Mouse (Mus musculus): ENCODE measurements around the gene Fbxo34.

The Fbxo34 gene

DNA sequence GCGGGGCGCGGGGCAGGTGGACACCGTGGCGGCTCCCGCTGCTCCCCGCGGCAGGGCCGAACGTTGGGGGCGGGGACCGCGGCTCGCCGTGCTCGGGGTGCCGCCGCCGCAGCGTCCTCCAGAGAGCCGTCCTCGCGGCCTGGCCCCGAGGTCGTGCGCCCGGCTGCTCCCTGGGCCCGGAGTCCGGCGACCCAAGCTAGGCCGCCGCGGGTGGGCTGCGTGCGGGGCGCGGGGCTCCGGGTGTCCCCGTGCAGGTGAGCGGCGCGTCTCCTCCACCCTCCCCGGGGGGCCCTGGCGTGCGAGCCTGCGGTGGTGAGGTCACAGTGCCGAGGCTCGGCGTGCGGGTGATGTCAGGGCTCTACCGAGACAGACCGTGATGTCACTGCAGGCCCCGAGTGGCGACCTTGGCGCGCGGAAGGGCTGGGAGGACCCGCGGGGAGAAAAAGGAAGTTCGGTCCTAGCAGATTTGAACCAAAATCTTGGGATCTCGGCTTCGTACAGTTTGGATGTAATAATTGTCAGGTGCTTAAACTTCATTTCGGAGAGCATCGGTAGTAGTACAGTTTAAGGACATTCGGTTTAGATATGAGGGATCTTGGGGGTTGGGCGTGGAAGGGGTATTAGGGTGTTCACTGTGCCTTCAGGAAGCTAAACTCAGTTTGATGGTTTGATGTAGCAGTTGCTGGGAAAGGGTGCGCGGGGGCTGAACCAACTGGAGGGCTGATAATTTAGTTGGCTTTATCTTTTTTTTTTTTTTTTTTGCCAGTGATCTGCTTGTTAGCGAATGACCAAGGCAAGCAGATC lies 22.7 kb downstream of the Fbxo34 start:
- peak; percentile 72 for DNase-seq (ENCODE audit: low spot score)

DNA sequence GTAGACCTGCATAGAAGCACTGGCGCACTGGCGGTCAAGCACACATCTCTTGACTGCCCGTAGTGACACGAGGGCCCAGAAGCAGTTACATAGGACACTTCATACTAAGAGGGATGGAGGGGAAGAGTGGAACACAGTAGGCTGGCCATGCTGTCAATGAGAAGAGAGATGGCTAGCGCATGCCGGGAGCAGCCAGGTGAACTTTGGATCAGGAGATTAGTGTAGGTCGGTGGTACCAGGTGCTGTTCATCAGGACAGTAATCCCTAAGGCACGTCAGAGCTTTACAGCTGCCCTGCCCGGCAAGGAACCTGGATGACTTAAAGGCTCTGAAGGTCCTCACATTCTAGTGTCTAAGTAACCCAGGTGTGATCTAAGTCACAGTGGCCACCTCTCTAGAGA lies 23.7 kb downstream of the Fbxo34 start:
- DNase-seq (ENCODE audit: low spot score) = no peak

- DNase-seq (ENCODE audit: low spot score) = no peak
Observed at GRCm38 (mm10) chr14:47474571-47475254, 24.5 kb downstream of the Fbxo34 start.

- no peak for DNase-seq (ENCODE audit: low spot score)
Observed at GRCm38 (mm10) chr14:47476266-47476665, 26.0 kb downstream of the Fbxo34 start.

DNA sequence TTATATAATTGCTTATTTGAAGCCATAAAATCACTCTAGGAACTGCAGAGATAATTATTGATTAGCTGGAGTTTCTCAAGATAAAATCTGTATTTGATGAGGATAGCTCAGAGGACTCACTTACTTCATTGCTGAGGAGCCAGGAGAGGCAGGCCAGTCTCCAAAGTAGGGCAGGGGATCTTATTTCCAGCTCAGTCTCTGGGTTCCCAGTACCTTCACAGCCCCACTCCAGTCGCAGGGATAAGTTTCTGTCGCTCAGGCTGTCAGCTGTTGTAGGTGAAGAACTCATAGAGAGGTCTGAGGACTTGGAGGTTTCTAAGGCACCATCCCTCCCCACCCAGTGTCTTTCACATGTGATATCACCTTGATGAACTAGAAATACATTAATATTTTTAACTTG lies 27.5 kb downstream of the Fbxo34 start:
- DNase-seq (ENCODE audit: low spot score) = no peak

DNA sequence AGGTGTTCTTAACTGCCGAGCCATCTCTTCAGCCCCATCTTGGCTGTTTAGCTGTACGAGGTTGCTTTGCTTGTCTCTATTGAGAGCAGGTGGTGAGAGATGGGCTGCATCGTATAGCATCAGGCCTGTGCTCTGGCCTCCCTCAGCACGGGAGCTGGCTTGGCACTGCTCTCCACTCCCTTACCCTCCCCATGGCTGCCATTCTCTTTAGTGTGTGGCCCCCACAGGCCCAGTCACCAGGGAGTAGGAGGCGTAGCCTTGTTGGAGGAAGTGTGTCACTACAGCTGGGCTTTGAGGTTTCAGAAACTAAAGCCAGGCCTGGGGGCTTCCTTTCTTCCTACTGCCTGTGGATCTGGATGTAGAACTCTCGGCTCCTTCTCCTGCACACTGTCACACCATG lies 32.0 kb downstream of the Fbxo34 start:
- DNase-seq (ENCODE audit: low spot score) = no peak

DNA sequence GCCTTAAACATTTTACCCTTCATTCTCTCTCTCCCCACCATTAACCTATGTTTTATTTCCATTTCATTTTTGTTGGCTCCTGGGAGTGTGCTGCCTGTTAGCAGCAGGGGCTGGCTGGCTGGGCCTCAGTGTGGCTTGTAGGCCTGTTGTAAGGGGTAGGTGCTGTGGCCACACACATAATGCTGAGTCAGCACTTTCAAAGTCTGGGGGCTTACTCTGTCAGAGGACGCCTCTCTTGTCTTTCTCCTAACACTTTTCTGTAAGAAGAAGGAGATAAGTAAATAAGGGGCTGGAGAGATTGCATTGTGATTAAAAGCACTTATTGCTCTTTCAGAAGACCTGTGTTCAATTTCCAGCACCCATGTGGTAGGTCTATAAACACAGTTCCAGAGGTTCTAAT lies 32.9 kb downstream of the Fbxo34 start:
- DNase-seq (ENCODE audit: low spot score) = no peak

GRCm38 (mm10) chr14:47488732-47489131 lies 38.5 kb downstream of the Fbxo34 start:
- DNase-seq (ENCODE audit: low spot score) = no peak

GRCm38 (mm10) chr14:47489310-47490097 lies 39.3 kb downstream of the Fbxo34 start:
- no peak for DNase-seq (ENCODE audit: low spot score)

- no peak for DNase-seq (ENCODE audit: low spot score)
Observed at GRCm38 (mm10) chr14:47490732-47491131, 40.5 kb downstream of the Fbxo34 start.

DNA sequence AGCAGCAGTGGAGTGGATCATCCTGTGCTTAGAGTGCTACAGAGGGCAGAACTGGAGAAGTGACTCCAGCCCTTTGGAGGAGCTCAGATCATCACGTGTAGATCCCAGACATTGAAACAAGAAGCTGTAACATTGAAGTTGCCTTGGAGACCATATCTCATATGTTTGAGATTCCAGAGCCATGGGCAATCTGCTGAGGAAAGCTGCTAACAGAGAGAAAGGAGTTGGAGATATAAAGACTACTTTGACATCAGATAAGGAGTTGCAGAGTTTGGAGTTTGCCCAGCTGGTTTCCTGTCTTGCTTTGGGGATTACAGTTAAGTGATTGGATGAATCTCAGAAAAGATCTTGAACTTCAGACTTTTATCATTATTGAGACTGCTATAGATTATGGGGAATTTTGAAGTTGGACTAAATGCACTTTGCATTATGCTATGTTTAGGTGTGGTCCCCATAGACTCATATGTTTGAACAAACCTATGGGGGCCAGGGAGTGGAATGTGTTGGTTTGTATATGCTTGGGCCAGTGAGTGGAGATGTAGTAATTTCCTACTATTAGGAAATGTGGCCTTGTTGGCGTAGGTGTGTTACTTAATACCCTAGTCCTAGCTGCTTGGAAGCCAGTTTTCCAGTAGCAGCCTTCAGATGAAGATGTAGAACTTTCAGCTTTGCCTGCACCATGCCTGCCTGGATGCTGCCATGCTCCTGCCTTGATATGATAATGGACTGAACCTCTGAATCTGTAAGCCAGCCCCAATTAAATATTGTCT lies 43.6 kb downstream of the Fbxo34 start:
- DNase-seq (ENCODE audit: low spot score) = no peak

DNA sequence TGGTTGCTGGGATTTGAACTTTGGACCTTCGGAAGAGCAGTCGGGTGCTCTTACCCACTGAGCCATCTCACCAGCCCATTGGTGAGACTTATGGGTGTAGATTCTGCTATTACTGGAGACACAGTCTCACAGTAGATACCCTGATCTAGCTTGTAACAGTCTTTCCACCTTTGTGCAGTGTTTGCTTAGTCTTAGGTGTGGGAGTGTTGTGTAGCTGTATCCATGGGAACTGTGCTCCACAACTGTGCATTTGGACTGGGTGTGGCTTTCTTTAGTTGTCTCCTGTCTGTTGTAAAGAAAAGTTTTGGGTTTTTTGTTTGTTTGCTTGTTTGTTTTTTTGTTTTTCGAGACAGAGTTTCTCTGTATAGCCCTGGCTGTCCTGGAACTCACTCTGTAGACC lies 45.7 kb downstream of the Fbxo34 start:
- DNase-seq (ENCODE audit: low spot score) = no peak

GRCm38 (mm10) chr14:47497166-47497565 lies 46.9 kb downstream of the Fbxo34 start:
- no peak for DNase-seq (ENCODE audit: low spot score)

- no peak for DNase-seq (ENCODE audit: low spot score)
Observed at GRCm38 (mm10) chr14:47498632-47499031, 48.4 kb downstream of the Fbxo34 start.

DNA sequence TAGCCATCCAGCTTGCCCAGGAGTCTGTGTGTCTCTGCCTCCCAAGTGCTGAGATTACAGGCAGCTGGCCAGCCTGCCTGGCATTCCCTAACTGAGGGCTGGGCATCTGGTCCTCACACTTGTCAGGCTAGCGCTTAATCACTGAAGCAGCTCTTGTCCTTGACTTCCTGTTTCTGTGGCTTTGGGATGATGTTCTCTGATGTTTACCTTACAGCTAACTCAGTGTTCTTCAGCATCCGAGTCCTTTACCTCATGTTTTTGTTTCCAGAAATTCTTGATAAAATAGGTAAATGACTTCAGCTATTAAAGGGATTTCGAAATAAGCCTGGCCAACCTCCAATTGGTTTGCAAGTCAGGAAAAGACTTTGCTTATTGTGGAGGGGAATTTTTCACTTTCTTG lies 53.8 kb downstream of the Fbxo34 start:
- no peak for DNase-seq (ENCODE audit: low spot score)

- DNase-seq (ENCODE audit: low spot score) = no peak
Observed at GRCm38 (mm10) chr14:47506676-47507075, 56.5 kb downstream of the Fbxo34 start.

DNA sequence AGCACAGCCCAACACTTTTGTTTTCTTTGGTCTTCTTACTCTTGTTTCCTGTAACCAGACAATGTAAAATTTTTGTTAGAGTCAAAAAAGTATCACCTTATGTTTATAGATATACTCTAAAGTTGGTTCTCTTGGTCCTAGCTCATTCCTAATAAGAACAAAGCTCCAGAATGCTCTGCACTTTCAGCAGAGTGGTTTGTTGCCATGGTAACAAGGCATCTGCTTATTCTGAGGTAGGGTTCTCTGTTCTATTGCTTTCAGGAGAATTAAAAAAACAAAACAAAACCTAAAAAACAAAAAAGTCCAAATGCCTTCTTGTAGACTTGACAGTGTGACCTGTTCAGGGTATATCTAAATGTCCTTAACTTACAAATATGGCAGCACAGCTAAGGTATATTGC lies 57.8 kb downstream of the Fbxo34 start:
- no peak for DNase-seq (ENCODE audit: low spot score)

- no peak for DNase-seq (ENCODE audit: low spot score)
Observed at GRCm38 (mm10) chr14:47510244-47510643, 60.0 kb downstream of the Fbxo34 start.

GRCm38 (mm10) chr14:47513606-47514005 lies 63.4 kb downstream of the Fbxo34 start:
- DNase-seq (ENCODE audit: low spot score) = no peak

DNA sequence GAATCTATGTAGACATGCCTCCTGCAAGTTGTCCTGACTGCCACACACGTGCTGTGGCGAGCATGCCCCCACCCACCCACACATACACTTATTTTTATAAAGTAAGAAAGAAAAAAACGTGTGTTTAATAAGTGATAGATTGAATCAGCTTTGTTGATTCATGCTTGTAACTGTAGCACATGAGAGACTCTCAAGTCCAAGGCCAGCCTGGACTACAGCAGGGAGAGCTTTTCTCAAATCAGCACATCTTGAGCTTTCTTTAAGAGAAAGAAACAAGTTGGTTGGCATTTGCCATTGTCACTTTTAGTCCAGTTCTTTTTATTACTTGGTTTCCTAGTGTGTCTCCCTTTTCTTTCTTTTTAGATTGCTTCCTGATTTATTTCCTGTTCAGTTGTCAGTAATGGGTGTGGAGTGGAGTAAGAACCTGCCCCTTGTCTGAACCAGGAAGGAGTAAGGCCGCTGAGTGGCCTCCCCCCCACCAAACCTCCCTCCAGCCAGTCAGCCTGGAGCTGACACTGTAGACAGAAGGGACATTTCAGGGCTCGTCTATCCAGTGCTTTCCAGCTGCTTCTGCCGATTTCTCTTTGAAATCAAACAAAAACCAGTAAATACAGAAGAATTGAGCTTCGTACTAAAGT lies 64.7 kb downstream of the Fbxo34 start:
- DNase-seq (ENCODE audit: low spot score) = no peak

GRCm38 (mm10) chr14:47515636-47516035 lies 65.4 kb downstream of the Fbxo34 start:
- no peak for DNase-seq (ENCODE audit: low spot score)

- no peak for DNase-seq (ENCODE audit: low spot score)
Observed at GRCm38 (mm10) chr14:47516755-47517154, 66.5 kb downstream of the Fbxo34 start.
